ENCODE assay signal across 23 mouse cellular contexts in genomic region chr1:158633441-158633840, GRCm38 (mm10).
DNase-seq lines count a peak whose midpoint lies in the region; ATAC-seq and TF ChIP-seq lines count a peak whose summit lies in the region.
"Had no signal": no experiment of that assay in that cellular context is flagged by ENCODE, and none has a peak within 500 bp of the region (broad histone marks: within the 10 kb centered on the region; RNA-seq: fewer than 3 reads in every experiment).

No protein-coding gene starts in this region.

- no peak for DNase-seq in kidney, adult 2 months
- no peak for DNase-seq in kidney, postnatal 4 days
- peak; percentile 9 for DNase-seq in kidney, postnatal 0 days (ENCODE audit: low spot score)
- DNase-seq in kidney, adult 8-10 months = no peak
- DNase-seq: adrenal gland, adult 8-10 months; adrenal gland, postnatal 14 days; adrenal gland, postnatal 36 days; B cell, adult 2 months; cerebellum, adult 11-12 months; cerebellum, adult 2 months; cerebellum, adult 9-10 months; cerebellum, postnatal 10 days; cerebellum, postnatal 25 days had no signal

- no peak overlapping the region for H3K9ac ChIP-seq in kidney, embryonic 15.5 days
- H3K9ac ChIP-seq in kidney, embryonic 14.5 days (ENCODE audit: low read depth, low read length) = no peak overlapping the region
- no peak overlapping the region for H3K9ac ChIP-seq in kidney, postnatal 0 days (ENCODE audit: low read depth, low read length)
- H3K9ac ChIP-seq: embryonic facial prominence, embryonic 12.5 days; forebrain, embryonic 13.5 days; forebrain, embryonic 15.5 days had no signal

- peak; percentile 70; the same call in 1 of the 2 replicates for ATAC-seq in kidney, embryonic 15.5 days (replicated peaks; ENCODE audit: low FRiP score)
- ATAC-seq in kidney, embryonic 14.5 days (ENCODE audit: low FRiP score, low TSS enrichment) = no peak; the same call in 1 of the 2 replicates
- no peak for ATAC-seq in kidney, postnatal 0 days (replicated peaks; ENCODE audit: low FRiP score, low read depth)
- ATAC-seq: activated CD4-positive, CD25-positive, alpha-beta regulatory T cell, adult 4 months; CD4-positive, CD25-positive, alpha-beta regulatory T cell, adult 4 months; forebrain, embryonic 13.5 days; forebrain, embryonic 15.5 days; Patski had no signal

- peak overlapping the region; percentile 7; the same call in 1 of the 2 replicates for H3K27ac ChIP-seq in kidney, adult 2 months (ENCODE audit: insufficient read depth, low read depth, low read length)
- H3K27ac ChIP-seq in kidney, embryonic 15.5 days = no peak overlapping the region
- no peak overlapping the region for H3K27ac ChIP-seq in kidney, embryonic 14.5 days (ENCODE audit: low read depth, low read length)
- no peak overlapping the region for H3K27ac ChIP-seq in kidney, postnatal 0 days
- H3K27ac ChIP-seq: embryonic facial prominence, embryonic 10.5 days; embryonic facial prominence, embryonic 12.5 days; forebrain, embryonic 13.5 days; forebrain, embryonic 15.5 days had no signal

- peaks cover 5% of the 10 kb centered on the region; the same call in 1 of the 2 replicates for H3K4me1 ChIP-seq in kidney, adult 2 months (ENCODE audit: control insufficient read depth, insufficient read depth, low read length)
- no peaks in the 10 kb centered on the region for H3K4me1 ChIP-seq in kidney, embryonic 15.5 days
- H3K4me1 ChIP-seq in kidney, embryonic 14.5 days (ENCODE audit: control insufficient read depth, insufficient read depth, low read length) = no peaks in the 10 kb centered on the region
- no peaks in the 10 kb centered on the region for H3K4me1 ChIP-seq in kidney, postnatal 0 days (replicated peaks; ENCODE audit: insufficient read depth, low read length)
- H3K4me1 ChIP-seq: embryonic facial prominence, embryonic 10.5 days; embryonic facial prominence, embryonic 12.5 days; forebrain, embryonic 13.5 days; forebrain, embryonic 15.5 days had no signal

- no peak for TF ChIP-seq POLR2A in kidney, adult 2 months (IDR thresholded peaks at IDR 0.05; ENCODE audit: low read depth, low read length)

- H3K36me3 ChIP-seq in kidney, adult 2 months (ENCODE audit: control insufficient read depth, insufficient read depth, low read length) = no peaks in the 10 kb centered on the region
- no peaks in the 10 kb centered on the region for H3K36me3 ChIP-seq in kidney, embryonic 15.5 days
- no peaks in the 10 kb centered on the region for H3K36me3 ChIP-seq in kidney, embryonic 14.5 days (ENCODE audit: control insufficient read depth, insufficient read depth, low read length)
- no peaks in the 10 kb centered on the region for H3K36me3 ChIP-seq in kidney, postnatal 0 days (ENCODE audit: insufficient read depth, low read length)
- H3K36me3 ChIP-seq: embryonic facial prominence, embryonic 10.5 days; embryonic facial prominence, embryonic 12.5 days; forebrain, embryonic 15.5 days; G1E had no signal

- H3K9me3 ChIP-seq in kidney, embryonic 15.5 days (replicated peaks) = no peaks in the 10 kb centered on the region
- H3K9me3 ChIP-seq in kidney, embryonic 14.5 days (ENCODE audit: control insufficient read depth, low read length) = no peaks in the 10 kb centered on the region
- no peaks in the 10 kb centered on the region for H3K9me3 ChIP-seq in kidney, postnatal 0 days (replicated peaks; ENCODE audit: low read length)
- H3K9me3 ChIP-seq: embryonic facial prominence, embryonic 10.5 days; embryonic facial prominence, embryonic 12.5 days; forebrain, embryonic 13.5 days; forebrain, embryonic 15.5 days had no signal

- H3K4me2 ChIP-seq in kidney, embryonic 15.5 days = no peak overlapping the region
- no peak overlapping the region for H3K4me2 ChIP-seq in kidney, embryonic 14.5 days (replicated peaks; ENCODE audit: low read depth, low read length)
- no peak overlapping the region for H3K4me2 ChIP-seq in kidney, postnatal 0 days (ENCODE audit: low read length)
- H3K4me2 ChIP-seq: embryonic facial prominence, embryonic 12.5 days; forebrain, embryonic 13.5 days; forebrain, embryonic 15.5 days had no signal

- no peaks in the 10 kb centered on the region for H3K27me3 ChIP-seq in kidney, adult 2 months (replicated peaks; ENCODE audit: control insufficient read depth, insufficient read depth, low read length)
- H3K27me3 ChIP-seq in kidney, embryonic 15.5 days = no peaks in the 10 kb centered on the region
- H3K27me3 ChIP-seq in kidney, embryonic 14.5 days (ENCODE audit: control insufficient read depth, insufficient read depth, low read length) = no peaks in the 10 kb centered on the region
- H3K27me3 ChIP-seq in kidney, postnatal 0 days (ENCODE audit: insufficient read depth, low read length) = no peaks in the 10 kb centered on the region
- H3K27me3 ChIP-seq: embryonic facial prominence, embryonic 12.5 days; forebrain, embryonic 13.5 days; forebrain, embryonic 15.5 days; Patski had no signal

- 29% methylated on average over 2 of the region's 2 CpGs for WGBS in kidney, adult 2 months
- 22% methylated on average over 2 of the region's 2 CpGs for WGBS in kidney, embryonic 15.5 days
- 21% methylated on average over 2 of the region's 2 CpGs for WGBS in kidney, embryonic 14.5 days
- 17% methylated on average over 2 of the region's 2 CpGs for WGBS in kidney, postnatal 0 days

- no peak for TF ChIP-seq CTCF in kidney, adult 2 months (conservative IDR thresholded peaks at IDR 0.05; ENCODE audit: insufficient read depth, insufficient read length, low read depth, low read length)
- TF ChIP-seq CTCF in kidney, postnatal 0 days (IDR thresholded peaks at IDR 0.05; ENCODE audit: low read depth) = no peak

- no peak overlapping the region for H3K4me3 ChIP-seq in kidney, adult 2 months (ENCODE audit: insufficient read depth, low read depth, low read length)
- no peak overlapping the region for H3K4me3 ChIP-seq in kidney, embryonic 15.5 days (replicated peaks)
- no peak overlapping the region for H3K4me3 ChIP-seq in kidney, embryonic 14.5 days (ENCODE audit: low read length)
- no peak overlapping the region for H3K4me3 ChIP-seq in kidney, postnatal 0 days (replicated peaks; ENCODE audit: low read depth, low read length)
- H3K4me3 ChIP-seq: embryonic facial prominence, embryonic 10.5 days; embryonic facial prominence, embryonic 12.5 days; forebrain, embryonic 13.5 days; forebrain, embryonic 15.5 days had no signal
